Mouse (Mus musculus): ENCODE measurements around the gene Sox15. TPM values are rescaled to one million over a fixed set of nuclear protein-coding genes. Genes with fewer than 3 reads are reported as not detected.

Gene Sox15
- polyA plus RNA-seq, 2 experiments, result not detected

DNA sequence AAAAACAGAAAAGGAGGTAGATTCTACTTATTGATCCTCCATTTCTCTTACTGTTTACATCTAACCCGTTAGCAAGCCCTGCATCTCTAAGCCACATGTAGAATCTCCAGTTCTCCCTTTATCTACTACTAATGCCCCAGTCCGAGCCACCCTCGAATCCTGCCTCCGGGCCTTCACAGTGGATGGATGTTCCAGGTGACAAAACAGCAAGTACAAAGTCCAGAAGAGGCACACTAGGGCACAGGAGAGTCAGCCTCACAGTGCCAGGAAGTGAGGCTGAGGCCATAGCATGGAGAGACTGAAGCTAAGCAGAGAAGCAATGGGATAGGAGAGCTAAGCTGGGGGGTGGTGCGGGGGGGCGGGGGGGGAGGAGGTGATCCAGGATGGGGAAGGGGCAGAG is 37.7 kb downstream of the Sox15 start:
- no peak overlapping the region for H3K27ac ChIP-seq
- 71% methylated on average over 6 of the region's 6 CpGs for WGBS (ENCODE audit: insufficient replicate concordance)
- DNase-seq (ENCODE audit: low read depth in 3 of 3, low spot score in 3 of 3), result no peak
- no peak overlapping the region for H3K4me3 ChIP-seq (ENCODE audit: insufficient read depth in 1 of 2, low read depth in 2 of 2, low read length in 2 of 2)
- ATAC-seq (ENCODE audit: insufficient read depth), result no peak
- H3K9ac ChIP-seq (replicated peaks), result no peak overlapping the region
- no peaks in the 10 kb centered on the region for H3K36me3 ChIP-seq (replicated peaks; ENCODE audit: control insufficient read depth, insufficient read depth, low read depth)
- H3K9me3 ChIP-seq (ENCODE audit: control insufficient read depth, low read length), result no peaks in the 10 kb centered on the region
- no peak overlapping the region for H3K4me2 ChIP-seq (ENCODE audit: low read depth)
- peaks cover 0 to 9% of the 10 kb centered on the region in 2 experiments; a peak in 2 of 4 replicates for H3K4me1 ChIP-seq (replicated peaks; ENCODE audit: control insufficient read depth in 2 of 2, insufficient read depth in 2 of 2, low read length in 1 of 2)
- no peaks in the 10 kb centered on the region for H3K27me3 ChIP-seq (ENCODE audit: control insufficient read depth, insufficient read depth, low read length)
- TF ChIP-seq CTCF (IDR thresholded peaks at IDR 0.05; ENCODE audit: low read depth) (no peak), EP300 (IDR thresholded peaks at IDR 0.05; ENCODE audit: low read depth) (peak; percentile 6; the same call in 1 of the 2 replicates)

DNA sequence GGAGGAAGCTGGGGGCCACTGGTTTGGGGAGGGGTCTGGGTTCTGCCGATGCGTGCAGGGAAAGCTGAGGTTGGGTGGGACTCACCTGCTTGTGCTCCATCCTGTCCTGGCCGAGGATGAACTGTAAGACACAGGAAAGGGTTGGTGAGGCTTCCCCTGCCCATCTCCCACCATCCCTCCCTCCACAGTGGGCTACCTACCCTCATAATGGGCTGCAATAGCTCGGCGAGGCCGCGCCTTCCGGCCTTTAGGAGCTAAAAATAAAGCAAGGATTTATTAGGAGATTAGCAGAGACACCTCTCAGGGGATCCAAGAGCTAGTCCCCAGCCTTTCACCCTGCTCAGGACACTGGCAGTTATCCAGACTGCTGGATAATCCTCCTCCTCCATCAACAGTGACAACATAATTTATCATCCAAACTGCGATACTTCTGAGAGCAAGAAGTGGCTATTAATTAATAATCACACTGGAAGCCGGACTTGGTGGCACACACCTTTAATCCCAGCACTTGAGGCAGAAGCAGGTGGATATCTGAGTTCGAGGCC is 38.4 kb downstream of the Sox15 start:
- no peak for DNase-seq (ENCODE audit: low read depth in 3 of 3, low spot score in 3 of 3)
- H3K4me1 ChIP-seq (replicated peaks; ENCODE audit: control insufficient read depth in 2 of 2, insufficient read depth in 2 of 2, low read length in 1 of 2), result peaks cover 0 to 9% of the 10 kb centered on the region in 2 experiments; a peak in 2 of 4 replicates
- ATAC-seq (ENCODE audit: insufficient read depth), result no peak
- TF ChIP-seq CTCF (IDR thresholded peaks at IDR 0.05; ENCODE audit: low read depth), result no peak
- TF ChIP-seq EP300 (IDR thresholded peaks at IDR 0.05; ENCODE audit: low read depth), result no peak
- H3K27ac ChIP-seq, result no peak overlapping the region
- no peaks in the 10 kb centered on the region for H3K36me3 ChIP-seq (replicated peaks; ENCODE audit: control insufficient read depth, insufficient read depth, low read depth)
- H3K9ac ChIP-seq (replicated peaks), result no peak overlapping the region
- H3K4me2 ChIP-seq (ENCODE audit: low read depth), result no peak overlapping the region
- no peaks in the 10 kb centered on the region for H3K27me3 ChIP-seq (ENCODE audit: control insufficient read depth, insufficient read depth, low read length)
- WGBS (ENCODE audit: insufficient replicate concordance), result 49% methylated on average over 11 of the region's 11 CpGs
- no peaks in the 10 kb centered on the region for H3K9me3 ChIP-seq (ENCODE audit: control insufficient read depth, low read length)
- H3K4me3 ChIP-seq (ENCODE audit: insufficient read depth in 1 of 2, low read depth in 2 of 2, low read length in 2 of 2), result no peak overlapping the region

DNA sequence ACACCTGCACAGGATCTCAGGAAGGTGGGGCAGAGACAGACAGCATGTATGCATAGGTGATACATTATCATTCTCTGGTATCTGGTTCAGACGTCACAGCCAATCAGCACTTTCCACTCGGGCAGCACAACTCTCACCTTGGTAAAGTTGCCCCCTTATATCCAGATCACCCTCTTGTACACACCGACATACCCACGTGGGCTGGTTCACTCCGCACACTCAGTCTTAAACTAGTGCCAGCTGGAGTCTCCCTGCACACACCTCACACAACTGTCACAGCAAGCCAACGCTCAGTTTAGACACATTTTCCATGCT is 39.9 kb downstream of the Sox15 start:
- Histone ChIP-seq H3K9ac (replicated peaks) (no peak overlapping the region), H3K27me3 (ENCODE audit: control insufficient read depth, insufficient read depth, low read length) (no peaks in the 10 kb centered on the region), H3K4me2 (ENCODE audit: low read depth) (peak overlapping the region; percentile 60), H3K9me3 (ENCODE audit: control insufficient read depth, low read length) (no peaks in the 10 kb centered on the region), H3K36me3 (replicated peaks; ENCODE audit: control insufficient read depth, insufficient read depth, low read depth) (no peaks in the 10 kb centered on the region), H3K4me3 (ENCODE audit: insufficient read depth in 1 of 2, low read depth in 2 of 2, low read length in 2 of 2) (peak overlapping the region; percentile 22 to 52), H3K4me1 (replicated peaks; ENCODE audit: control insufficient read depth in 2 of 2, insufficient read depth in 2 of 2, low read length in 1 of 2) (peaks cover 0 to 14% of the 10 kb centered on the region in 2 experiments; a peak in 2 of 4 replicates), H3K27ac (no peak overlapping the region)
- TF ChIP-seq CTCF (IDR thresholded peaks at IDR 0.05; ENCODE audit: low read depth), result no peak
- no peak for TF ChIP-seq EP300 (IDR thresholded peaks at IDR 0.05; ENCODE audit: low read depth)
- ATAC-seq (ENCODE audit: insufficient read depth) (no peak), DNase-seq (ENCODE audit: low read depth in 3 of 3, low spot score in 3 of 3) (no peak)
- WGBS (ENCODE audit: insufficient replicate concordance), result 47% methylated on average over 6 of the region's 6 CpGs

DNA sequence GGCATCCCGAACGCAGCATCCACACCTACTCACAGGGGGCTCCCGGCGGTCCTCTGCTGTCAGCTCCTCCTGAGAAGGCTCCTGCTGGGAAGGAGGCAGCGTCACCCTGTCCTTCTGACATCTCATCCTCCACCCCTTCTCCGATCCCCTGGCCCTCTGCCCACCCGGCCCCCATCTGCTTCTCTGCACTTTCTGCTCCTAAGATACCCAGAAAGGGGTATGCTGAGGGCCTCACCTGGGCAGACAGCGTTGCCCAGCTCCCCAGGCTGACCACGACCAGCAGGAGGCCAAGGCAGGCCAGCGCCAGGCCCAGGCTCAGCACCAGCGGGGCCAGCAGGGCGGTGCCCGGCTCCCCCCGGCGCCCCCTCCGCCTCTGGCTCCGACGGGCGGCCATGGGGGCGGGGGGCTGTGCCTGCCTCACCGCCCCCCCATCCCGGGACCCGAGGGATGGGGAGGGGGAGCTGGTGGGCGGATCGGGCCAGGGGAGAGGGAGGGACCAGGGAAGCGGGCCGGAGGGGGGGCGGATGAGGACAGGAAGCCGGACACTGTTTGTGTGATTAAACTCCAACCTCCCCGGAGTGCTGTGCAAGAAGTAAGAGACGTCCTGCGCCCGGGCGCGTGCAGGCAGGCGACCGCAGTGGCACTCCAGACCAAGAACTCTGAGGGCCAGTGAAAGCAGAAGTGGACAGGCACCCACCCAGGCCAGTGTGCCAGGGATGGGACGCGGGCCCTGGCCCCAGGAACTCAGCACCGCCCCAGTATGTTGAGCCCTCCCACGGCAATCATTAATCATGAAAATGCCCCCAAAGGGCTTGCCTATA is 40.5 kb downstream of the Sox15 start, which contains the start of the genes Tnfsf12 and Tnfsfm13:
Gene Tnfsf12, minus strand, starts transcription at position 489 of the 821 bp plus-strand sequence.
Gene Tnfsfm13, minus strand, starts transcription at position 738 of the 821 bp plus-strand sequence.
- 7% methylated on average over 41 of the region's 41 CpGs for WGBS (ENCODE audit: insufficient replicate concordance)
- H3K27me3 ChIP-seq (ENCODE audit: control insufficient read depth, insufficient read depth, low read length), result no peaks in the 10 kb centered on the region

DNA sequence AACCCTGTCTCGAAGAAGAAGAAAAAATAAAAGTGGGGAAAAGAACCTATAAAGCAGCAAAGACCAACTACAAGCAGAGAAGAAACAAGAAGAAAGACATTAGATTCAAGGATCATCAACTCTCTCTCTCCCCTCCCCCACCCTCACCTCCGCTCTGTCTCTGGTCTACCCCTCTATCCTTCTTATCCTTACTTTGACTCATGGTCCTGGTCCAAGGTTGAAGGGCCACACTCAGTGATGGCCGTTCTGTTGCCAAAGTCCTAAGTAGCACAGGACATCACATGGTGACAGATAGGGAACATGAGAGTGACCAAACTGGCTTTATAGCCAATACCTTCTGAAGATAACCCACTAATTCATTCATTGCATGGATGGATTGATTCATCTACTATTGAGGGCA is 42.3 kb downstream of the Sox15 start:
- Histone ChIP-seq H3K9ac (replicated peaks) (no peak overlapping the region), H3K4me2 (ENCODE audit: low read depth) (no peak overlapping the region), H3K27ac (no peak overlapping the region), H3K27me3 (ENCODE audit: control insufficient read depth, insufficient read depth, low read length) (no peaks in the 10 kb centered on the region), H3K4me1 (replicated peaks; ENCODE audit: control insufficient read depth in 2 of 2, insufficient read depth in 2 of 2, low read length in 1 of 2) (peaks cover 0 to 11% of the 10 kb centered on the region in 2 experiments; a peak in 2 of 4 replicates), H3K4me3 (ENCODE audit: insufficient read depth in 1 of 2, low read depth in 2 of 2, low read length in 2 of 2) (no peak overlapping the region), H3K36me3 (replicated peaks; ENCODE audit: control insufficient read depth, insufficient read depth, low read depth) (no peaks in the 10 kb centered on the region), H3K9me3 (ENCODE audit: control insufficient read depth, low read length) (no peaks in the 10 kb centered on the region)
- ATAC-seq (ENCODE audit: insufficient read depth) (no peak), DNase-seq (ENCODE audit: low read depth in 3 of 3, low spot score in 3 of 3) (no peak)
- TF ChIP-seq EP300 (IDR thresholded peaks at IDR 0.05; ENCODE audit: low read depth), result no peak
- no peak for TF ChIP-seq CTCF (IDR thresholded peaks at IDR 0.05; ENCODE audit: low read depth)
- WGBS (ENCODE audit: insufficient replicate concordance), result 65% methylated on average over 3 of the region's 3 CpGs

More for the DNA sequence above, 40.5 kb downstream of the Sox15 start, which contains the start of the genes Tnfsf12 and Tnfsfm13:
- H3K36me3 ChIP-seq (replicated peaks; ENCODE audit: control insufficient read depth, insufficient read depth, low read depth), result no peaks in the 10 kb centered on the region
- peaks cover 0 to 14% of the 10 kb centered on the region in 2 experiments; a peak in 2 of 4 replicates for H3K4me1 ChIP-seq (replicated peaks; ENCODE audit: control insufficient read depth in 2 of 2, insufficient read depth in 2 of 2, low read length in 1 of 2)
- H3K27ac ChIP-seq, result no peak within 1 kb of the TSS
- no peak for DNase-seq (ENCODE audit: low read depth in 3 of 3, low spot score in 3 of 3)
- TF ChIP-seq EP300 (IDR thresholded peaks at IDR 0.05; ENCODE audit: low read depth) (no peak), CTCF (IDR thresholded peaks at IDR 0.05; ENCODE audit: low read depth) (no peak)
- peak; percentile 40; the same call in 1 of the 2 replicates for ATAC-seq (ENCODE audit: insufficient read depth)
- H3K4me2 ChIP-seq (ENCODE audit: low read depth), result peak within 1 kb of the TSS; percentile 60
- peak within 1 kb of the TSS; percentile 40 for H3K9ac ChIP-seq (replicated peaks)
- peak within 1 kb of the TSS; percentile 22 to 52 for H3K4me3 ChIP-seq (ENCODE audit: insufficient read depth in 1 of 2, low read depth in 2 of 2, low read length in 2 of 2)
- H3K9me3 ChIP-seq (ENCODE audit: control insufficient read depth, low read length), result no peaks in the 10 kb centered on the region
